Mouse (Mus musculus) forebrain, embryonic 12.5 days (tissue): ENCODE results near the gene Eif4enif1. TPM values are rescaled to one million over a fixed set of nuclear protein-coding genes. Genes with fewer than 3 reads are reported as not detected.
"Not testable (repeated sequence)": the region's sequence is repeated elsewhere in the genome, so short reads cannot be mapped to it uniquely, and the experiment has no call there.

Source experiments
- ATAC-seq: fragments of 200-750 bp; cut with Nextera tagmentation; 2 replicates; pipeline ENCODE4 v1.8.0; 2017; ENCODE audit warnings: moderate TSS enrichment; ENCODE audit not compliant: low FRiP score
- H3K27ac ChIP-seq: fragments of 300-500 bp; sonication (generic); 2 replicates; pipeline ENCODE4 v1.5.1; 2016; ENCODE audit warnings: mild to moderate bottlenecking
- H3K27me3 ChIP-seq: fragments of 300-500 bp; sonication (generic); 2 replicates; pipeline ENCODE4 v1.6.1; 2016; ENCODE audit warnings: mild to moderate bottlenecking
- H3K36me3 ChIP-seq: fragments of 300-500 bp; sonication (generic); replicated peaks from 2 replicates; pipeline ENCODE4 v1.6.1; 2016; ENCODE audit warnings: mild to moderate bottlenecking
- H3K4me1 ChIP-seq: fragments of 300-500 bp; sonication (generic); 2 replicates; pipeline ENCODE4 v1.6.1; 2016
- H3K4me2 ChIP-seq: fragments of 300-500 bp; sonication (generic); 2 replicates; pipeline ENCODE4 v1.6.1; 2016; ENCODE audit warnings: mild to moderate bottlenecking, moderate library complexity
- H3K4me3 ChIP-seq: fragments of 300-500 bp; sonication (generic); replicated peaks from 2 replicates; pipeline ENCODE4 v1.5.1; 2016; ENCODE audit warnings: mild to moderate bottlenecking
- H3K9ac ChIP-seq: fragments of 300-500 bp; sonication (generic); 2 replicates; pipeline ENCODE4 v1.6.1; 2016; ENCODE audit warnings: mild to moderate bottlenecking
- H3K9me3 ChIP-seq: fragments of 300-500 bp; sonication (generic); 2 replicates; pipeline ENCODE4 v1.6.1; 2016
- WGBS: fragments of 180-500 bp; shearing (Covaris S2); methylation state at CpG from one replicate; pipeline ENCODE4 v1.1.7; 2016; 5-methylcytosine and 5-hydroxymethylcytosine counted together
- polyA plus RNA-seq: library from polyadenylated mRNA; unstranded; fragments of >200 nt; fragmentation: Nextera tagmentation; extraction: Ambion mirVana; gene quantifications from 2 replicates; pipeline ENCODE4 v1.2.1, GENCODE M21; 2016

The Eif4enif1 gene
- polyA plus RNA-seq, 1 experiment from 2014 or later = 58.1 TPM

DNA sequence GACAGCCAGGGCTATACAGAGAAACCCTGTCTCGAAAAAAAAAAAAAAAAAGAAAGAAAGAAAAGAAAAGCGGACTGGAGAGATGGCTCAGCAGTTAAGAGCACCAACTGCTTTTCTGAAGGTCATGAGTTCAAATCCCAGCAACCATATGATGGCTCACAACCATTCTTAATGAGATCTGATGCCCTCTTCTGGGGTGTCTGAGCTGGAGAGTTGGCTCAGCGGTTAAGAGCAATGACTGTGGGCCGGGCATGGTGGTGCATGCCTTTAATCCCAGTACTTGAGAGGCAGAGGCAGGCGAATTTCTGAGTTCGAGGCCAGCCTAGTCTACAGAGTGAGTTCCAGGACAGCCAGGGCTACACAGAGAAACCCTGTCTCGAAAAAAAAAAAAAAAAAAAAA is 1.6 kb upstream of the Eif4enif1 start:
- not testable (repeated sequence) for H3K27me3 ChIP-seq, ATAC-seq
- 90% methylated on average over 7 of the region's 7 CpGs for WGBS

GRCm38 (mm10) chr11:3201326-3202230 is 614 bp upstream of the Eif4enif1 start:
- Histone ChIP-seq H3K27ac (no peak overlapping the region; the same call in 1 of the 2 replicates), H3K4me2 (peak overlapping the region; percentile 25), H3K27me3 (no peaks in the 10 kb centered on the region), H3K9me3 (no peaks in the 10 kb centered on the region), H3K36me3 (peaks cover 17% of the 10 kb centered on the region), H3K9ac (no peak overlapping the region), H3K4me3 (peak overlapping the region; percentile 41), H3K4me1 (peaks cover 9% of the 10 kb centered on the region; the same call in 1 of the 2 replicates)
- no peak for ATAC-seq
- 9% methylated on average over 16 of the region's 16 CpGs for WGBS

More for the DNA sequence above, 1.6 kb upstream of the Eif4enif1 start:
- H3K36me3 ChIP-seq, H3K4me2 ChIP-seq, H3K9me3 ChIP-seq, H3K4me1 ChIP-seq, H3K27ac ChIP-seq, H3K4me3 ChIP-seq, H3K9ac ChIP-seq: not testable (repeated sequence)

DNA sequence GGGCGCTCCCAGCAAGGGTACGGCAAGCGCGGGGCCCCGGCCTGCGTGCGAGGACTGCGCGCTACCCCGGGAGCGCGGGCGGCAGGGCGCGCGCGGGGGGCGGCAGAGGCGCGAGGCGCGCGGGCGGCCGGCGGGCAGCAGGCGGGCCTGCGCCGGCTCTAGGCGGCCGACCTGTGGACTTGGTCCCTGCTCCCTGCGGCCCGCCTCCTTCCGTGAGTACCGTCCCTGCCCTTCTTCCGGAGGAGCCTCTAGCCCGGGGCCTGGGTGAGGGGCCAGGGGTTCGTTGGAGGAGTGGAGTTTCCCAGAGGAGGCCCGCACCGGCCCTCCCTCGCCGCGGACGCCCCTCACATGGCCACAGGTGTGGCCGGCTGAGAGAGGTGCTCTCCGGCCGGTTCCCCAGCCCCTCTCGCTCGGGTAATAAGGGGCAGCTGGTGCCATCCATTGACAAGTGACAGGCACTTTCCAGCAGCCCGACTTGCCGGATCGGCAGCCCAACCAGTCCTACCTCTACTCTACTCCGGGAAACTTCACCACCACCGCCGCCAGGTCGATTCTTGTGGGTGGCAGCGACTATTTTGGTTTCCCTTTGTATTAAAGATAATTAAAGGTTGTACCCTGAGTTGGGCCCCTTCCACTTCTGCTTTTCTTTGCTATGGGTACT is 719 bp downstream of the Eif4enif1 start:
- H3K9ac ChIP-seq = peak overlapping the region; percentile 46
- H3K36me3 ChIP-seq = peaks cover 29% of the 10 kb centered on the region
- H3K27me3 ChIP-seq = no peaks in the 10 kb centered on the region
- H3K27ac ChIP-seq = peak overlapping the region; percentile 16
- no peaks in the 10 kb centered on the region for H3K9me3 ChIP-seq
- H3K4me1 ChIP-seq = peaks cover 9% of the 10 kb centered on the region; the same call in 1 of the 2 replicates
- WGBS = under 1% methylated on average over 35 of the region's 57 CpGs
- H3K4me3 ChIP-seq = peak overlapping the region; percentile 41
- peak overlapping the region; percentile 43 for H3K4me2 ChIP-seq
- ATAC-seq = no peak

- H3K4me1 ChIP-seq = peaks cover 9% of the 10 kb centered on the region; the same call in 1 of the 2 replicates
- no peak overlapping the region for H3K9ac ChIP-seq
- peaks cover 36% of the 10 kb centered on the region for H3K36me3 ChIP-seq
- no peaks in the 10 kb centered on the region for H3K27me3 ChIP-seq
- H3K4me2 ChIP-seq = peak overlapping the region; percentile 43
- H3K27ac ChIP-seq = no peak overlapping the region
- ATAC-seq = no peak
- no peaks in the 10 kb centered on the region for H3K9me3 ChIP-seq
- WGBS = 84% methylated on average over 2 of the region's 2 CpGs
- H3K4me3 ChIP-seq = peak overlapping the region; percentile 41; the same call in 1 of the 2 replicates
Observed at GRCm38 (mm10) chr11:3203771-3204170, 1.6 kb downstream of the Eif4enif1 start.

GRCm38 (mm10) chr11:3205207-3205606 is 3.0 kb downstream of the Eif4enif1 start:
- Histone ChIP-seq H3K36me3 (peaks cover 49% of the 10 kb centered on the region), H3K4me1 (peaks cover 9% of the 10 kb centered on the region; the same call in 1 of the 2 replicates), H3K4me3 (no peak overlapping the region), H3K27me3 (no peaks in the 10 kb centered on the region), H3K9ac (no peak overlapping the region), H3K4me2 (no peak overlapping the region), H3K9me3 (no peaks in the 10 kb centered on the region), H3K27ac (no peak overlapping the region)
- no peak for ATAC-seq
- 92% methylated on average over 3 of the region's 3 CpGs for WGBS

DNA sequence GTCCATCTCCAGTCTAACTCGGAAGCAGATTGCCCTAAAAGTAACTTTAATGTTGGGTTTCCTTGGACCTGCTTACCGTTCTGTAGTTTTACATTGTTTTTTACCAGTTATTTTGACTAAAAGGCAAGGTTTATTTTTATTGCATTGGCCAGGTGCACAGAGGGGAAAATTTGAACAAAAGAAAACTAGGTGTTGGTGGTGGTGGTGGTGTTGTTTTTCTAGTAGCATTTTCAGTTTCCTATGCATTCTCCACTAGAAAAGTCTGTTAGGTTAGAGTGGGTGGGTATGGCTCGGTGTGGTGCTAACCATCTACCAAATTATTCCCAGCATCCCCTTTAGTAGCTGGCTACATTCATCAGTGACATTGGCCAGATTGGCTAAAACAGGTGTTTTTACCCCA is 4.6 kb downstream of the Eif4enif1 start:
- no peak overlapping the region for H3K4me3 ChIP-seq
- H3K9me3 ChIP-seq = no peaks in the 10 kb centered on the region
- H3K27ac ChIP-seq = no peak overlapping the region
- no peaks in the 10 kb centered on the region for H3K27me3 ChIP-seq
- H3K4me2 ChIP-seq = no peak overlapping the region
- H3K4me1 ChIP-seq = peaks cover 9% of the 10 kb centered on the region; the same call in 1 of the 2 replicates
- ATAC-seq = no peak
- WGBS = 98% methylated on average over 3 of the region's 3 CpGs
- peaks cover 57% of the 10 kb centered on the region for H3K36me3 ChIP-seq
- no peak overlapping the region for H3K9ac ChIP-seq

DNA sequence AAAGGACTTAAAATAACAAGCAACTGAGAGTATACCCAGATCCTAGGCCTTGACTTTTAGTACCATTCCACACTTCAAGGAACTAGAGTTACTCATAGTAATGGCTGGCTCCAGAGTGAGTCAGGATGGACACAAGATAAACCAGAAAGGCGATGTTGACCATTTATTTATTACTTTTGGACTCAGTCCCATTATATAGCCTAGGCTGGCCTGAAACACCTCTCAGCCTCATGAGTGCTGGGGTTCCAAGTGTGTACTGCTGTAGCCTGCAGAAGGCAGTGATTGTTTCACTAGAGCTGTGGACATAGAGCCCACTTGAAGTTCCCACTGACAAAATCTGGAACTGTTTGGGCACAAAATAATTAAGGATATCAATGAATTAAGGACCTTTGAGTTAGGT is 10.3 kb downstream of the Eif4enif1 start:
- WGBS = 100% methylated on average over 1 of the region's 1 CpGs
- peaks cover 65% of the 10 kb centered on the region for H3K36me3 ChIP-seq
- ATAC-seq = no peak

DNA sequence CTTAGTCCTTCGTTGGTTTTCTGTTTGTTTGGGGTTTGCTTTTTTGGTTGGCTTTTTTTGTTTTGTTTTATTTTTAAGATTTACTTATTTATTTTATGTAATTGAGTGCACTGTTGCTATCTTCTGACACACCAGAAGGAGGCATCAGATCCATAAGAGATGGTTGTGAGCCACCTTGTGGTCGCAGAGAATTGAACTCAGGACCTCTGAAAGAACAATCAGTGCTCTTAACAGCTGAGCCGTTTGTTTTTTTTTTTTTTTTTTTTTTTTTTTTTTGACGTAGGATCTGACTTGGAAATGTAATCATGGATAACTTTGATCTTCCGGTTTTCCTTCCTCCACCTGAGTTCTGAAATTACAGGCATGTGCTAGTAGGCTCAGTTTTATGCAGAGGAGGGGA is 20.9 kb downstream of the Eif4enif1 start:
- Histone ChIP-seq H3K27ac (no peak overlapping the region), H3K9ac (no peak overlapping the region), H3K4me2 (no peak overlapping the region), H3K27me3 (no peaks in the 10 kb centered on the region), H3K36me3 (peaks cover 70% of the 10 kb centered on the region), H3K4me3 (no peak overlapping the region), H3K9me3 (no peaks in the 10 kb centered on the region), H3K4me1 (no peaks in the 10 kb centered on the region)
- WGBS = 82% methylated on average over 5 of the region's 5 CpGs
- no peak for ATAC-seq

More for the DNA sequence above, 10.3 kb downstream of the Eif4enif1 start:
- Histone ChIP-seq H3K9ac (no peak overlapping the region), H3K4me3 (no peak overlapping the region), H3K27me3 (no peaks in the 10 kb centered on the region), H3K4me2 (no peak overlapping the region), H3K9me3 (no peaks in the 10 kb centered on the region), H3K4me1 (no peaks in the 10 kb centered on the region), H3K27ac (no peak overlapping the region)

GRCm38 (mm10) chr11:3227113-3227512 is 24.9 kb downstream of the Eif4enif1 start:
- peaks cover 79% of the 10 kb centered on the region for H3K36me3 ChIP-seq
- H3K9me3 ChIP-seq = no peaks in the 10 kb centered on the region
- no peaks in the 10 kb centered on the region for H3K4me1 ChIP-seq
- H3K4me3 ChIP-seq = no peak overlapping the region
- no peaks in the 10 kb centered on the region for H3K27me3 ChIP-seq
- H3K4me2 ChIP-seq = no peak overlapping the region
- no peak overlapping the region for H3K9ac ChIP-seq
- WGBS = 99% methylated on average over 3 of the region's 3 CpGs
- no peak for ATAC-seq
- H3K27ac ChIP-seq = no peak overlapping the region

- Histone ChIP-seq H3K4me2 (no peak overlapping the region), H3K4me3 (no peak overlapping the region), H3K27ac (no peak overlapping the region), H3K4me1 (no peaks in the 10 kb centered on the region), H3K36me3 (peaks cover 87% of the 10 kb centered on the region), H3K27me3 (no peaks in the 10 kb centered on the region), H3K9ac (no peak overlapping the region), H3K9me3 (no peaks in the 10 kb centered on the region)
- 93% methylated on average over 3 of the region's 3 CpGs for WGBS
- no peak for ATAC-seq
Observed at GRCm38 (mm10) chr11:3232248-3232647, 30.1 kb downstream of the Eif4enif1 start.

- no peaks in the 10 kb centered on the region for H3K27me3 ChIP-seq
- no peak overlapping the region for H3K9ac ChIP-seq
- WGBS = 94% methylated on average over 4 of the region's 4 CpGs
Observed at GRCm38 (mm10) chr11:3233704-3234103, 31.5 kb downstream of the Eif4enif1 start.

GRCm38 (mm10) chr11:3235277-3235676 is 33.1 kb downstream of the Eif4enif1 start:
- Histone ChIP-seq H3K9ac (no peak overlapping the region), H3K4me2 (no peak overlapping the region), H3K27me3 (no peaks in the 10 kb centered on the region), H3K36me3 (peaks cover 91% of the 10 kb centered on the region), H3K4me3 (no peak overlapping the region), H3K4me1 (no peaks in the 10 kb centered on the region), H3K9me3 (no peaks in the 10 kb centered on the region), H3K27ac (no peak overlapping the region)
- 85% methylated on average over 5 of the region's 5 CpGs for WGBS
- ATAC-seq = no peak

More at GRCm38 (mm10) chr11:3233704-3234103, 31.5 kb downstream of the Eif4enif1 start:
- no peaks in the 10 kb centered on the region for H3K4me1 ChIP-seq
- no peak overlapping the region for H3K4me3 ChIP-seq
- H3K36me3 ChIP-seq = peaks cover 93% of the 10 kb centered on the region
- no peak overlapping the region for H3K4me2 ChIP-seq
- H3K9me3 ChIP-seq = no peaks in the 10 kb centered on the region
- H3K27ac ChIP-seq = no peak overlapping the region
- no peak for ATAC-seq
